Mouse (Mus musculus): ENCODE results near the gene Ptpn21.

DNA sequence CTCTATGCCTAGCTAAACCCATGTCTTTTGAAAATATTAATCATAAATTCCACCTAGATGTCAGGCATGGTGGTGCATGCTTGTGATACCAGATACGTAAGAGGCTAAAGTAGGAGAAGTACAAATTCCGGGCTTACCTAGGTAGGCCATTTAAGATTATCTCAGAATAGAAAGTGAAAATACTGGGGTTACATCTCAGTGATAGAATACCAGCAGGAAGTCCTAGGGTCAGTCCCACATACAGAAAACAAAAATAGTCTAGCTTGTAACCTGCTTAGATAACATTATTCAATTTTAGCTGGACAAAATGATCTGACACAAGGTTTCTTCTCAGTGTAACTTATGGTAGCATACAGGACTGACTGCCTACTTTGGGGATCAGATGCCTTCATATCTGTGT, 29.0 kb upstream of the Ptpn21 start:
- TF ChIP-seq CTCF (IDR thresholded peaks at IDR 0.05; ENCODE audit: control insufficient read depth, insufficient read depth, insufficient replicate concordance, low read depth, low read length): no peak
- no peak for TF ChIP-seq POLR2A (IDR thresholded peaks at IDR 0.05; ENCODE audit: control insufficient read depth, low read depth, low read length)
